Mouse (Mus musculus): ENCODE data around the gene Ppp1r3e. TPM values are rescaled to one million over a fixed set of nuclear protein-coding genes. Genes with fewer than 3 reads are reported as not detected.
A peak's percentile ranks its signal among the peaks of the same experiment; 100 is the strongest.

The Ppp1r3e gene
- polyA plus RNA-seq, 1 experiment from 2014 or later: 1.9 TPM

GRCm38 (mm10) chr14:54874165-54874564 lies 3.2 kb downstream of the Ppp1r3e start:
- Histone ChIP-seq H3K36me3 (no peaks in the 10 kb centered on the region), H3K4me3 (no peak overlapping the region), H3K9me3 (no peaks in the 10 kb centered on the region), H3K9ac (no peak overlapping the region), H3K4me1 (replicated peaks) (peaks cover 20% of the 10 kb centered on the region), H3K27ac (replicated peaks) (no peak overlapping the region), H3K4me2 (no peak overlapping the region), H3K27me3 (peaks cover 3% of the 10 kb centered on the region; the same call in 1 of the 2 replicates)
- ATAC-seq (ENCODE audit: low read depth): no peak
- 85% methylated on average over 3 of the region's 3 CpGs for WGBS

GRCm38 (mm10) chr14:54870861-54871260 lies 6.5 kb downstream of the Ppp1r3e start, which contains the start of gene Homez:
Gene Homez (minus strand): TSS chr14:54870961.
- WGBS: 87% methylated on average over 5 of the region's 5 CpGs
- no peak for ATAC-seq (ENCODE audit: low read depth)
- no peak within 1 kb of the TSS for H3K27ac ChIP-seq (replicated peaks)
- peaks cover 8% of the 10 kb centered on the region for H3K4me1 ChIP-seq (replicated peaks)
- no peak within 1 kb of the TSS for H3K4me2 ChIP-seq
- H3K9ac ChIP-seq: no peak within 1 kb of the TSS
- H3K9me3 ChIP-seq: no peaks in the 10 kb centered on the region
- H3K36me3 ChIP-seq: no peaks in the 10 kb centered on the region
- H3K27me3 ChIP-seq: no peaks in the 10 kb centered on the region
- no peak within 1 kb of the TSS for H3K4me3 ChIP-seq

- H3K4me1 ChIP-seq (replicated peaks): peaks cover 9% of the 10 kb centered on the region
- no peak overlapping the region for H3K9ac ChIP-seq
- no peak overlapping the region for H3K27ac ChIP-seq (replicated peaks)
- no peaks in the 10 kb centered on the region for H3K9me3 ChIP-seq
- no peak overlapping the region for H3K4me3 ChIP-seq
- WGBS: 94% methylated on average over 4 of the region's 4 CpGs
- no peak for ATAC-seq (ENCODE audit: low read depth)
- no peak overlapping the region for H3K4me2 ChIP-seq
- no peaks in the 10 kb centered on the region for H3K36me3 ChIP-seq
- H3K27me3 ChIP-seq: no peaks in the 10 kb centered on the region
These were observed 9.3 kb downstream of the Ppp1r3e start for GRCm38 (mm10) chr14:54868026-54868425.

GRCm38 (mm10) chr14:54866936-54867335 lies 10.4 kb downstream of the Ppp1r3e start:
- WGBS: 60% methylated on average over 5 of the region's 5 CpGs
- ATAC-seq (ENCODE audit: low read depth): no peak

GRCm38 (mm10) chr14:54866268-54866667 lies 11.1 kb downstream of the Ppp1r3e start:
- Histone ChIP-seq H3K4me3 (no peak overlapping the region), H3K27me3 (no peaks in the 10 kb centered on the region), H3K4me2 (no peak overlapping the region), H3K36me3 (no peaks in the 10 kb centered on the region), H3K27ac (replicated peaks) (no peak overlapping the region), H3K9ac (no peak overlapping the region), H3K9me3 (no peaks in the 10 kb centered on the region), H3K4me1 (replicated peaks) (peaks cover 12% of the 10 kb centered on the region)
- ATAC-seq (ENCODE audit: low read depth): no peak
- WGBS: 69% methylated on average over 3 of the region's 3 CpGs

More at GRCm38 (mm10) chr14:54866936-54867335, 10.4 kb downstream of the Ppp1r3e start:
- no peaks in the 10 kb centered on the region for H3K36me3 ChIP-seq
- H3K27ac ChIP-seq (replicated peaks): no peak overlapping the region
- no peak overlapping the region for H3K4me2 ChIP-seq
- no peak overlapping the region for H3K9ac ChIP-seq
- no peak overlapping the region for H3K4me3 ChIP-seq
- H3K27me3 ChIP-seq: no peaks in the 10 kb centered on the region
- no peaks in the 10 kb centered on the region for H3K9me3 ChIP-seq
- H3K4me1 ChIP-seq (replicated peaks): peaks cover 12% of the 10 kb centered on the region

- no peaks in the 10 kb centered on the region for H3K36me3 ChIP-seq
- H3K4me3 ChIP-seq: no peak overlapping the region
- H3K9ac ChIP-seq: no peak overlapping the region
- no peaks in the 10 kb centered on the region for H3K27me3 ChIP-seq
- ATAC-seq (ENCODE audit: low read depth): no peak
- no peaks in the 10 kb centered on the region for H3K9me3 ChIP-seq
- H3K27ac ChIP-seq (replicated peaks): no peak overlapping the region
- no peak overlapping the region for H3K4me2 ChIP-seq
- H3K4me1 ChIP-seq (replicated peaks): peaks cover 12% of the 10 kb centered on the region
- 88% methylated on average over 5 of the region's 5 CpGs for WGBS
These were observed 11.7 kb downstream of the Ppp1r3e start for GRCm38 (mm10) chr14:54865626-54866025.

GRCm38 (mm10) chr14:54864313-54865036 lies 12.9 kb downstream of the Ppp1r3e start:
- H3K4me3 ChIP-seq: peak overlapping the region; percentile 97
- no peaks in the 10 kb centered on the region for H3K36me3 ChIP-seq
- peak overlapping the region; percentile 61 for H3K27ac ChIP-seq (replicated peaks)
- H3K9ac ChIP-seq: peak overlapping the region; percentile 96
- WGBS: 18% methylated on average over 21 of the region's 21 CpGs
- no peaks in the 10 kb centered on the region for H3K9me3 ChIP-seq
- peak overlapping the region; percentile 87 for H3K4me2 ChIP-seq
- ATAC-seq (ENCODE audit: low read depth): peak; percentile 17; the same call in 1 of the 2 replicates
- no peaks in the 10 kb centered on the region for H3K27me3 ChIP-seq
- peaks cover 12% of the 10 kb centered on the region for H3K4me1 ChIP-seq (replicated peaks)

- H3K4me3 ChIP-seq: peak overlapping the region; percentile 97
- no peaks in the 10 kb centered on the region for H3K36me3 ChIP-seq
- 1% methylated on average over 52 of the region's 56 CpGs for WGBS
- no peaks in the 10 kb centered on the region for H3K9me3 ChIP-seq
- peak overlapping the region; percentile 79 for H3K27ac ChIP-seq (replicated peaks)
- H3K4me1 ChIP-seq (replicated peaks): peaks cover 12% of the 10 kb centered on the region
- H3K27me3 ChIP-seq: no peaks in the 10 kb centered on the region
- peak; percentile 100 for ATAC-seq (ENCODE audit: low read depth)
- H3K4me2 ChIP-seq: peak overlapping the region; percentile 87
- H3K9ac ChIP-seq: peak overlapping the region; percentile 96
These were observed 13.6 kb downstream of the Ppp1r3e start for GRCm38 (mm10) chr14:54863501-54864312.

- WGBS: 38% methylated on average over 2 of the region's 2 CpGs
- ATAC-seq (ENCODE audit: low read depth): no peak
These were observed 16.8 kb downstream of the Ppp1r3e start for GRCm38 (mm10) chr14:54860511-54860910.

GRCm38 (mm10) chr14:54857891-54858290 lies 19.5 kb downstream of the Ppp1r3e start:
- Histone ChIP-seq H3K4me1 (replicated peaks) (peaks cover 2% of the 10 kb centered on the region), H3K36me3 (peaks cover 27% of the 10 kb centered on the region), H3K27me3 (no peaks in the 10 kb centered on the region), H3K4me3 (no peak overlapping the region), H3K4me2 (no peak overlapping the region), H3K9ac (no peak overlapping the region), H3K27ac (replicated peaks) (no peak overlapping the region), H3K9me3 (no peaks in the 10 kb centered on the region)
- ATAC-seq (ENCODE audit: low read depth): no peak
- 90% methylated on average over 9 of the region's 9 CpGs for WGBS

More at GRCm38 (mm10) chr14:54860511-54860910, 16.8 kb downstream of the Ppp1r3e start:
- H3K4me3 ChIP-seq: no peak overlapping the region
- H3K4me2 ChIP-seq: no peak overlapping the region
- H3K36me3 ChIP-seq: peaks cover 22% of the 10 kb centered on the region
- H3K9ac ChIP-seq: no peak overlapping the region
- no peaks in the 10 kb centered on the region for H3K9me3 ChIP-seq
- H3K4me1 ChIP-seq (replicated peaks): peaks cover 12% of the 10 kb centered on the region
- H3K27ac ChIP-seq (replicated peaks): no peak overlapping the region
- no peaks in the 10 kb centered on the region for H3K27me3 ChIP-seq

- Histone ChIP-seq H3K4me3 (no peak overlapping the region), H3K27ac (replicated peaks) (no peak overlapping the region), H3K4me2 (no peak overlapping the region), H3K9me3 (no peaks in the 10 kb centered on the region), H3K4me1 (replicated peaks) (no peaks in the 10 kb centered on the region), H3K9ac (no peak overlapping the region), H3K27me3 (no peaks in the 10 kb centered on the region), H3K36me3 (peaks cover 27% of the 10 kb centered on the region)
- no peak for ATAC-seq (ENCODE audit: low read depth)
- 86% methylated on average over 7 of the region's 7 CpGs for WGBS
These were observed 20.6 kb downstream of the Ppp1r3e start for GRCm38 (mm10) chr14:54856703-54857102.

GRCm38 (mm10) chr14:54855726-54856125 lies 21.6 kb downstream of the Ppp1r3e start:
- H3K9ac ChIP-seq: no peak overlapping the region
- whole genome bisulfite sequencing: 97% methylated on average over 3 of the region's 3 CpGs
- H3K27me3 ChIP-seq: no peaks in the 10 kb centered on the region
- no peak for ATAC-seq (ENCODE audit: low read depth)
- no peak overlapping the region for H3K4me2 ChIP-seq
- H3K27ac ChIP-seq (replicated peaks): no peak overlapping the region
- H3K36me3 ChIP-seq: peaks cover 27% of the 10 kb centered on the region
- no peak overlapping the region for H3K4me3 ChIP-seq
- no peaks in the 10 kb centered on the region for H3K9me3 ChIP-seq
- H3K4me1 ChIP-seq (replicated peaks): no peaks in the 10 kb centered on the region

All from neural tube, embryonic 13.5 days (tissue).